Mouse (Mus musculus) erythroblast, embryonic 14.5 days (primary cell): ENCODE measurements around the gene Cplane1. TPM values are rescaled to one million over a fixed set of nuclear protein-coding genes. Genes with fewer than 3 reads are reported as not detected.
"Not testable (repeated sequence)": the region's sequence is repeated elsewhere in the genome, so short reads cannot be mapped to it uniquely, and the experiment has no call there.

Experiments used
- H3K27me3 ChIP-seq: 2 replicates; pipeline ENCODE4 v1.6.1; 2012; ENCODE audit warnings: inconsistent platforms; ENCODE audit not compliant: control insufficient read depth
- H3K36me3 ChIP-seq: 2 replicates; pipeline ENCODE4 v1.6.1; 2012; ENCODE audit warnings: mild to moderate bottlenecking, inconsistent platforms; ENCODE audit not compliant: control insufficient read depth
- H3K4me1 ChIP-seq: 2 replicates; pipeline ENCODE4 v1.6.1; 2012; ENCODE audit warnings: inconsistent platforms; ENCODE audit not compliant: control insufficient read depth
- H3K4me3 ChIP-seq: replicated peaks from 2 replicates; pipeline ENCODE3; 2012; ENCODE audit warnings: moderate library complexity, mild to moderate bottlenecking, inconsistent platforms
- H3K9me3 ChIP-seq: 2 replicates; pipeline ENCODE4 v1.6.1; 2012; ENCODE audit warnings: low read length, inconsistent platforms, mixed read lengths; ENCODE audit not compliant: control insufficient read depth
- GATA1 ChIP-seq: IDR thresholded peaks from 2 replicates; pipeline ENCODE4 v1.6.1; 2012; ENCODE audit warnings: low read length, inconsistent platforms, mixed read lengths
- TAL1 ChIP-seq: IDR thresholded peaks from 3 replicates; pipeline ENCODE4 v1.6.1; 2012; ENCODE audit warnings: low read length, inconsistent platforms, mixed read lengths
- polyA plus RNA-seq: library from polyadenylated mRNA; stranded (reverse); fragments of >175 nt; gene quantifications from 2 replicates; pipeline ENCODE4 v1.2.3, GENCODE M21; 2012

The Cplane1 gene
- polyA plus RNA-seq, 1 experiment: 0.01 TPM

GRCm38 (mm10) chr15:8208362-8208761 is 39.5 kb downstream of the Cplane1 start:
- TF ChIP-seq GATA1: no peak
- no peak for TF ChIP-seq TAL1
- no peaks in the 10 kb centered on the region for H3K27me3 ChIP-seq
- H3K9me3 ChIP-seq: no peaks in the 10 kb centered on the region
- H3K36me3 ChIP-seq: no peaks in the 10 kb centered on the region; the same call in 1 of the 2 replicates
- no peak overlapping the region for H3K4me3 ChIP-seq
- no peaks in the 10 kb centered on the region for H3K4me1 ChIP-seq

- Histone ChIP-seq H3K4me1 (no peaks in the 10 kb centered on the region), H3K36me3 (no peaks in the 10 kb centered on the region; the same call in 1 of the 2 replicates), H3K4me3 (no peak overlapping the region), H3K9me3 (no peaks in the 10 kb centered on the region), H3K27me3 (no peaks in the 10 kb centered on the region)
- TF ChIP-seq GATA1 (no peak), TAL1 (no peak)
Measured at GRCm38 (mm10) chr15:8214811-8215210, 45.9 kb downstream of the Cplane1 start.

- not testable (repeated sequence) for H3K9me3 ChIP-seq, H3K4me1 ChIP-seq, H3K27me3 ChIP-seq, H3K36me3 ChIP-seq, H3K4me3 ChIP-seq
Measured at GRCm38 (mm10) chr15:8234167-8234566, 65.3 kb downstream of the Cplane1 start.

GRCm38 (mm10) chr15:8265946-8266345 is 97.0 kb downstream of the Cplane1 start:
- no peak overlapping the region for H3K4me3 ChIP-seq
- TF ChIP-seq TAL1 (no peak), GATA1 (no peak)
- no peaks in the 10 kb centered on the region for H3K27me3 ChIP-seq
- H3K9me3 ChIP-seq: no peaks in the 10 kb centered on the region
- no peaks in the 10 kb centered on the region; the same call in 1 of the 2 replicates for H3K36me3 ChIP-seq
- no peaks in the 10 kb centered on the region for H3K4me1 ChIP-seq

- H3K9me3 ChIP-seq: no peaks in the 10 kb centered on the region
- H3K4me3 ChIP-seq: no peak overlapping the region
- no peaks in the 10 kb centered on the region for H3K27me3 ChIP-seq
- no peaks in the 10 kb centered on the region for H3K4me1 ChIP-seq
- H3K36me3 ChIP-seq: no peaks in the 10 kb centered on the region; the same call in 1 of the 2 replicates
- no peak for TF ChIP-seq GATA1
- TF ChIP-seq TAL1: no peak
Measured at GRCm38 (mm10) chr15:8267211-8267610, 98.3 kb downstream of the Cplane1 start.

GRCm38 (mm10) chr15:8268231-8268630 is 99.3 kb downstream of the Cplane1 start:
- no peaks in the 10 kb centered on the region for H3K4me1 ChIP-seq
- no peaks in the 10 kb centered on the region for H3K9me3 ChIP-seq
- no peaks in the 10 kb centered on the region for H3K27me3 ChIP-seq
- no peak overlapping the region for H3K4me3 ChIP-seq
- H3K36me3 ChIP-seq: no peaks in the 10 kb centered on the region; the same call in 1 of the 2 replicates
- no peak for TF ChIP-seq TAL1
- no peak for TF ChIP-seq GATA1

- no peaks in the 10 kb centered on the region for H3K4me1 ChIP-seq
- no peak for TF ChIP-seq TAL1
- no peak for TF ChIP-seq GATA1
- no peaks in the 10 kb centered on the region for H3K27me3 ChIP-seq
- H3K4me3 ChIP-seq: no peak overlapping the region
- peaks cover 5% of the 10 kb centered on the region for H3K9me3 ChIP-seq
- no peaks in the 10 kb centered on the region; the same call in 1 of the 2 replicates for H3K36me3 ChIP-seq
Measured at GRCm38 (mm10) chr15:8271952-8272351, 103.0 kb downstream of the Cplane1 start.

GRCm38 (mm10) chr15:8277916-8278315 is 109.0 kb downstream of the Cplane1 start:
- H3K27me3 ChIP-seq, H3K36me3 ChIP-seq, H3K4me3 ChIP-seq, H3K9me3 ChIP-seq, H3K4me1 ChIP-seq: not testable (repeated sequence)

GRCm38 (mm10) chr15:8279320-8279779 is 110.4 kb downstream of the Cplane1 start:
- TF ChIP-seq GATA1 (no peak), TAL1 (no peak)
- Histone ChIP-seq H3K27me3 (no peaks in the 10 kb centered on the region), H3K4me3 (peak overlapping the region; percentile 47), H3K4me1 (peaks cover 4% of the 10 kb centered on the region), H3K9me3 (peaks cover 5% of the 10 kb centered on the region), H3K36me3 (no peaks in the 10 kb centered on the region)

GRCm38 (mm10) chr15:8279929-8280610 is 111.2 kb downstream of the Cplane1 start:
- Histone ChIP-seq H3K4me3 (peak overlapping the region; percentile 34), H3K4me1 (peaks cover 4% of the 10 kb centered on the region), H3K36me3 (no peaks in the 10 kb centered on the region)

More at GRCm38 (mm10) chr15:8279929-8280610, 111.2 kb downstream of the Cplane1 start:
- TF ChIP-seq TAL1: no peak
- no peak for TF ChIP-seq GATA1
- no peaks in the 10 kb centered on the region; the same call in 1 of the 2 replicates for H3K9me3 ChIP-seq
- H3K27me3 ChIP-seq: no peaks in the 10 kb centered on the region
